Comparison of ENCODE assay signal across 26 mouse cellular contexts in the genomic region with DNA sequence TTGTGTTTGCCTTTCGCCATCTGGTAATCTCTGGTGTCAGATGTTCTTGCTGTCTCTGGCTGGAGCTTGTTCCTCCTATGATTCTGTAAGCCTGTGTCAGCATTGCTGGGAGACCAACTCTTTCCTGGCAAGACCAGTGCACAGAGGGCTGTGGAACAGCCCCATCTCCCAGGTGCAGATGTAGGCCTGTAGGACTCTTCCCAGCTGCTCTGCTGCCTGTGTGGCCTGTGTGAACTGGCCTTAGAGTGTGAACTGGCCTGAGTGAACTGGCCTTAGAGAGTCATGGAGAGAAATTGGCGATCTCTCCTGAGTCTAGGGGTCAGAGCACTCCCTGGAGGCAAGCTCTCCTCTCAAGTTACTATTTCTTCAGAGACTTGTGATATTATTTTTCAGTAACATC.
DNase-seq lines count a peak whose midpoint lies in the region; ATAC-seq lines count a peak whose summit lies in the region.
"Had no signal": no experiment of that assay in that cellular context is flagged by ENCODE, and none has a peak within 500 bp of the region (broad histone marks: within the 10 kb centered on the region; RNA-seq: fewer than 3 reads in every experiment).

No protein-coding gene starts in this region.

- no peak overlapping the region for H3K9ac ChIP-seq in midbrain, embryonic 16.5 days (ENCODE audit: low read depth, low read length)
- H3K9ac ChIP-seq: forebrain, postnatal 0 days; limb, embryonic 13.5 days; liver, embryonic 12.5 days; midbrain, embryonic 12.5 days; neural tube, embryonic 13.5 days; stomach, embryonic 15.5 days had no signal

- no peak overlapping the region for H3K27ac ChIP-seq in midbrain, embryonic 16.5 days (ENCODE audit: low read length)
- H3K27ac ChIP-seq: forebrain, embryonic 10.5 days; limb, embryonic 13.5 days; liver, embryonic 12.5 days; midbrain, embryonic 12.5 days; neural tube, embryonic 13.5 days; stomach, embryonic 15.5 days had no signal

- H3K36me3 ChIP-seq in midbrain, embryonic 16.5 days (ENCODE audit: control insufficient read depth, insufficient read depth, low read length): no peaks in the 10 kb centered on the region
- H3K36me3 ChIP-seq: forebrain, embryonic 10.5 days; limb, embryonic 13.5 days; liver, embryonic 12.5 days; midbrain, embryonic 12.5 days; neural tube, embryonic 13.5 days; stomach, embryonic 15.5 days had no signal

- H3K27me3 ChIP-seq in midbrain, embryonic 16.5 days (ENCODE audit: control insufficient read depth, insufficient read depth, low read depth, low read length): no peaks in the 10 kb centered on the region
- H3K27me3 ChIP-seq: limb, embryonic 13.5 days; liver, embryonic 12.5 days; midbrain, embryonic 12.5 days; neural tube, embryonic 13.5 days; stomach, embryonic 15.5 days had no signal

- no peaks in the 10 kb centered on the region for H3K4me1 ChIP-seq in midbrain, embryonic 16.5 days (ENCODE audit: control insufficient read depth, insufficient read depth, low read length)
- H3K4me1 ChIP-seq: limb, embryonic 13.5 days; liver, embryonic 12.5 days; midbrain, embryonic 12.5 days; neural tube, embryonic 13.5 days; stomach, embryonic 15.5 days had no signal

- H3K9me3 ChIP-seq in midbrain, embryonic 16.5 days (replicated peaks; ENCODE audit: control insufficient read depth, low read length, poor library complexity, severe bottlenecking): no peaks in the 10 kb centered on the region
- H3K9me3 ChIP-seq: forebrain, embryonic 10.5 days; limb, embryonic 13.5 days; liver, embryonic 12.5 days; midbrain, embryonic 12.5 days; neural tube, embryonic 13.5 days; stomach, embryonic 15.5 days had no signal

- 84% methylated on average over 2 of the region's 2 CpGs for WGBS in midbrain, embryonic 16.5 days

- no peak overlapping the region for H3K4me2 ChIP-seq in midbrain, embryonic 16.5 days (ENCODE audit: low read length)
- H3K4me2 ChIP-seq: limb, embryonic 13.5 days; liver, embryonic 12.5 days; midbrain, embryonic 12.5 days; neural tube, embryonic 13.5 days; stomach, embryonic 15.5 days had no signal

- H3K4me3 ChIP-seq in midbrain, embryonic 16.5 days (ENCODE audit: low read depth, low read length): no peak overlapping the region
- H3K4me3 ChIP-seq: forebrain, embryonic 10.5 days; limb, embryonic 13.5 days; liver, embryonic 12.5 days; midbrain, embryonic 12.5 days; neural tube, embryonic 13.5 days; stomach, embryonic 15.5 days had no signal

- ATAC-seq in midbrain, embryonic 16.5 days: no peak
- ATAC-seq: activated CD4-positive, CD25-positive, alpha-beta regulatory T cell, adult 4 months; forebrain, postnatal 0 days; intestine, postnatal 0 days; liver, embryonic 12.5 days had no signal

- peak; percentile 96 for DNase-seq in heart, adult 11 months
- no peak for DNase-seq in heart, adult 8-10 months (ENCODE audit: low spot score)
- peak; percentile 40 for DNase-seq in 3T3-L1 (ENCODE audit: low read depth, low spot score)
- peak; percentile 57 for DNase-seq in adipocyte (ENCODE audit: low spot score)
- peak; percentile 57 for DNase-seq in gastrocnemius, postnatal 25 days
- DNase-seq in neural tube, embryonic 10.5 days (ENCODE audit: extremely low spot score, low spot score): no peak
- DNase-seq: adrenal gland, postnatal 10 days; cerebellum, adult 18-20 months; cerebellum, postnatal 14 days; forebrain, postnatal 0 days; kidney, postnatal 4 days; layer of hippocampus, adult 9-11 months; lung, adult 18-20 months; lung, postnatal 10 days; right cerebral cortex, postnatal 4 days; thymus, adult 18-20 months; thymus, postnatal 36 days had no signal

Comparison
In these comparisons a context has a peak if more than half of its experiments do, and no peak if none do; other contexts are left out.
1. DNase-seq: peak in heart, adult 11 months (single experiment), 3T3-L1 (single experiment), adipocyte (single experiment) and gastrocnemius, postnatal 25 days (single experiment); none in heart, adult 8-10 months (single experiment) and neural tube, embryonic 10.5 days (single experiment).